Mouse (Mus musculus) gastrocnemius, postnatal 36 days (tissue): ENCODE results near the gene Mmadhc. TPM values are rescaled to one million over a fixed set of nuclear protein-coding genes. Genes with fewer than 3 reads are reported as not detected.
A peak's percentile ranks its signal among the peaks of the same experiment; 100 is the strongest.

ENCODE experiments used
- DNase-seq, 2 experiments: peaks; one replicate each; pipeline ENCODE4 v3.0.0; 2022
- intact Hi-C: fragments of 180-260 bp; cut with DNase I; formaldehyde crosslinking; loops from one replicate; pipeline ENCODE4 v1.15.1; 2025
- long read RNA-seq, 2 experiments: library from polyadenylated mRNA; stranded (forward); transcript quantifications; one replicate each; pipeline ENCODE4 v2.0.0; 2021
- total RNA-seq, 2 experiments: library from RNA; stranded (reverse); gene quantifications; 2 replicates each; pipeline ENCODE4 v1.2.3; 2021

Mmadhc gene
- 100 to 1,000 TPM; 104 TPM for total RNA-seq
- long read RNA-seq, experiment 1, transcript Mmadhc-201 (8 exons, 1,342 nt) = major isoform, 55 of 145 reads
- long read RNA-seq, experiment 1, partial matches to known transcripts = 17 of 145 reads
- long read RNA-seq, experiment 1, other reads (novel, unspliced or antisense) = 72 of 145 reads
- long read RNA-seq, experiment 2, transcript Mmadhc-201 (8 exons, 1,342 nt) = major isoform, 57 of 169 reads
- long read RNA-seq, experiment 2, transcript Mmadhc-203 (8 exons, 803 nt) = minor isoform, 6 of 169 reads
- long read RNA-seq, experiment 2, partial matches to known transcripts = 17 of 169 reads
- long read RNA-seq, experiment 2, other reads (novel, unspliced or antisense) = 89 of 169 reads

DNA sequence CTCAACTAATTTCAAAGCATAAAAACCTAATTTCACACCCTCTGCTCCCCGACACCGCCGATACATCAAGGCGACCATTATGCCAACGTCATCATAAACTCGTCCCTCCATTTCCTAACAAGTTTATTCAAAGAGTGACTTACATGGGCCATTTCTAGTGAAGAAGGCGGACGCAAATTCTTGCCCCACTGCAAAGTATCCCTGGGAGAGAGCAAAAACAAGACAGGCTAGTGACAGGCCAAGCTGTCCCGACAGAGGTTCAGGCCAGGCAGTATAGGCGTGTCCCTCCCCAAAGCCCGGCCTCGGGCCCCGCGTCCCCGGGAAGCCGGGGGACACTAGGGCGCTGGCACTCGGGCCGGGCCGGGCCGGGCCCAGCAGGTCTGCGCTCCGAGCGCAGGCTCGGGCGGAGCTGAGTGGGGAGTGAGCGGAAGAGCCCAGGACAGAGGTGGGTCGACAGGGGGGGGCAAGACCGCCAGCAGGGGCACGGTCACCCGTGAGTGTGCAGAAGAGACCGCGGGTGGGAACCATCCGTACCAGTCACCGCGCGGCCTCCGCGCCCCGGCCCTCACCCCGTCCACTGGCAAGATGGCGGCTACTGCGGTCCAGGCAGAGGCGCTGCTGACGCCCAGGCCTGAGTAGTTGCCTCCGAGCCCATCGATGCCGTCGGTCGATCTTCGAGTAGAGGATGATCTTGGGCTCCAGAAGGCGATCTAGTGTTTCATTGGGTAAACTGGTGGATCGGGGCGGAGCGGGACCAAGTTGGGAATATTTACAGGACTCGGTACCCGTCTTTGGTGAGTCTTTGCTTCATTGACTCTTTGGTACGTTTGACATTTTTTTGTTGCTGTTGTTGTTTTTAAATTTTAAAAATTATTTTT is at the start of gene Mmadhc:
Gene Mmadhc, minus strand, starts transcription at position 693 of the 878 bp plus-strand sequence.
- intact Hi-C loops = no loop called here
- peak; percentile 90 for DNase-seq

DNA sequence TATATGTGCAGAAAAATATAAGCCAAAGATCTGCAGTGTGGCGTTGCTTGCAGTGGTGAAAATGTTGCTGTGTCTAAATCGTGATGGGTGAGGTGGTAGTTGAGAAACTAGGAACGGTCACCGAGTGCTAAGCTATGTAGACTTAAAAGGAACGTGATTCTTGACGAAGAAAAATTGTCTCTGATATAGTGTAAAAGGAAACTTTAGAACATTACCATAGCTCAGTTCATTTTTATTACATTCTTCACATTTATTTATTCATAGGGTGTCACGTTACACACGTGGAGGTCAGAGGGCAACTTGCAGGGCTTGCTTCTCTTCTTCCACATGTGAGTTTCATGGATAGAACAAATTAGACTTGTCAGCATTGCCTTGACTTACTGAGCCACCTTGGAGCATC is 47.0 kb upstream of the Mmadhc start:
- intact Hi-C loops = no loop called here
- DNase-seq = no peak

DNA sequence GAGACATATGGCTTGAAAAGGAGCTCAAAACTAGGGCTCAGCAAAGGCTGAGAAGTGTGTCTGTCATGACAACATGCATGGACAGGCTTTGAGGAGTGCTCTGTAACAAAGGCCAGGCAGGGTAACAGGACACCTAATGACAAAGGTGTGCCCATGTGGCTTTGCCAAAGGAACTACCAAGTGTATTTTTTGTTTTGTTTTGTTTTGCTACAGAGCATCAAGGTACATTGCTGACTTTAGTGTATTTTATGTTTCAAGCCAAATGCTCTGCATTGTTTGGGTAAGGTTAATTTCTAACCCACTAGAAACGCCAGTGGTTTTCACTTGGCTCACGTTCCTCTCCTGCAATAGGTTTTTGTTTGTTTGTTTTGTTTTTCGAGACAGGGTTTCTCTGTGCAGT is 42.5 kb upstream of the Mmadhc start:
- intact Hi-C loops = no loop called here
- no peak for DNase-seq

DNA sequence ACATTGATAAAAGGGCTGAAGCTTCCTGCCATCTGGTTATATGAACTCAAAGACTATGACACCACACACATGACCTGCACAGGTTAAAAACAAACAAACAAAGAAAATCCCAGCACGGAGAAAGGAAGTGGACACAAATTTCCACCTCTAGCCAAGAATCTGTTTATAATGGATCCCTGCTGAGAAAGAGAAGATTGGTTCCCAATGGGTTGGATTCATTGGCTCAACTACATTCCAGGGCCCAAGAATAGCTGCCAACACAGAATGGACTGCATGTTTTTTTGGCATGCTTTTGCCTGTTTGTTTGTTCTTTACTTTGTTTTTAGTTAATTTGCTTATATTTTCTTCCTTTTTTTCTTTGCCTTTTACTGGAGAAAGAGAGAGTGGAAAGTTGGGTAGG is 41.0 kb upstream of the Mmadhc start:
- no peak for DNase-seq
- intact Hi-C loops = no loop called here

DNA sequence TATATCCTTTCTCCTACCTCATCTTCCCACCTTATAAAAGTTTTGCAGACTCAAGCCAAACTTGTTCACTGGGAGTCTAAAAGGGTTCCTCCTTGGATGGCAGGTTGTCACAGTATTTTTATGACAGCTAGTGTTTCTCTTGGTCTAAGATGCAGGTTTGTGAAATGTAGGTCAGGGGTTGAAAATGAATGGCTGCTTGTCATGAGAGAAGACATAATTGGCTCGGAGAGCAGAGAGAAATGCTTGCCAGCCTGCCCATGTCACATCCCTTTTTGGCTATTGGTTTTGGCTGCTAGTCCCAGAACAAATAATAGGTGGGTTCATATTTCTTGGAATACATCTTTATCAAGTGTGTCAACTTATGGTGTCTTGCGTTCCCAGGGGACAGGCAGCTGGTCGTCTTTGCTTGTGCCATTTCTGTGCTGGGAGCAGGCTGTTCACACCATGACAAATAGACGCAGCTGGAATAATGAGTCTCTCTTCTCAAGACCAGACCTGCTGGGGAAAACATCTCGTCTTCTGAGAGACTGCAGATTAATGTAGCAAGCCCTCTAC is 35.2 kb upstream of the Mmadhc start:
- DNase-seq = no peak
- intact Hi-C loops = no loop called here

DNA sequence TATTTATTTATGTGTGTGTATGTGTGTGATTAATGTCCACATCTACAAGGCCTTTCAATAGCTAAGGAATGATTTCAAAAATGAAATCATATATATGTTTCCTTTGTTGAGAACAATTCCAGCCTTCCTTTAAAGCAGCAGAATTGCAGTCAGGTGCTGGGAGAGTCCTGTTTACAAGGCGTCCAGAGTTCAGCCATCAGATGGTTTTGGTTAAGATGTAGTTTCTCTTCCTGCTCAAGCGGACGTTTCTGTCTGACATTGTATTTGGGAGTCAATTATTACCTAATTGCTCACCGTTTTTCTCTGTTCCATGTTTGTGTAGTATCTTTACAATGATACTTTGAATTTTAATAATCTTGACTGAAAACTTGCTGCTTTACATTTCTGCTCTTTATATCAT is 31.6 kb upstream of the Mmadhc start:
- no peak for DNase-seq
- intact Hi-C loops = no loop called here

DNA sequence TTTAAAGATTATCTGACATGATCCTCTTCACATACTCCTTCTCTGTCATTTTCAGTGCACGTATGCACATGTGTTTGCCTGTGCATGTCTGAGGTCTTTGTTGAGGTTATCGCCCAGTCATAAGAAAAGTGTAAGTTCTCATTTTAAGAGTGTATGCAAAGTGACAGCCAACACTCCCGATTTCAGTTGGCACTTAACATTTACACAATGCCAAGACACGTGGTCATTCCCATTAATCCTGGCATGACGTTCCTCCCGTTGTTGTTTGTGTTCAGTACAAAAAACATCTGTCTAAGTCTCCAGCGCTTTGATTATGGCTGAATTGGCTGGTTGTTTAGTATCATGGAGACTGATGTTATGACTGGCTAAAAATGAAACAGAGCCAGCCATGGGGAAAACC is 28.2 kb upstream of the Mmadhc start:
- DNase-seq = no peak
- intact Hi-C loops = no loop called here

DNA sequence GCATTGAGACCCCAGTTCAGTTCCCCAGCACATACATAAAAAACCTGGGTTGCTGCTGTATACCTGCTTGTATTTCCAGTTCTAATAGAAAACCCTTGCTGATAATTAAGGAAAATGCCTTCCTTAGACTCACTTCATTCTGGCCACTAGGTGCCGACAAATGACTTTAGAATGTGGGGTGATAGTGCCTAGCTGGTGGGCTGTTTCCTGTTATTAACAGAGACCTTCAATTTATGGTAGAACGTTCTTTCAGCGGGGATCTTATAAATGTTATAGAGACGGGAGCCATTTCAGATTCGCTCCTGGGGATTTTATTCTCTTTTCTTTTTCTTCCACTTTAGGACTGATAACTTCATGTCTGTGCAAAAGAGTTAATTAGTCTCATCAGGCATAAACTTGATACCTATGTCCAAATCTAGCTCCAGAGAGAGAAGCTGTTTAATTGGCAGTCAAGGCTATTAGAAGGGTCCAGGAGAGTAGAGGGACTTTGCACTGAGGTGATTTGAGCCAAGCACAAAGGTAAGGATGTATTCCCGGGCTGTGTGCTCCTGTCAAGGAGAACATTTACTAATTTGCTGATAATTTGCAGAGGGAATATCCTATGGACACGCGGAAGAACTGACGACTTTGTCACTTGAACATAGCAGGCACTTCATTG is 10.2 kb upstream of the Mmadhc start:
- DNase-seq = peak in 1 of 2 experiments; percentile 13

DNA sequence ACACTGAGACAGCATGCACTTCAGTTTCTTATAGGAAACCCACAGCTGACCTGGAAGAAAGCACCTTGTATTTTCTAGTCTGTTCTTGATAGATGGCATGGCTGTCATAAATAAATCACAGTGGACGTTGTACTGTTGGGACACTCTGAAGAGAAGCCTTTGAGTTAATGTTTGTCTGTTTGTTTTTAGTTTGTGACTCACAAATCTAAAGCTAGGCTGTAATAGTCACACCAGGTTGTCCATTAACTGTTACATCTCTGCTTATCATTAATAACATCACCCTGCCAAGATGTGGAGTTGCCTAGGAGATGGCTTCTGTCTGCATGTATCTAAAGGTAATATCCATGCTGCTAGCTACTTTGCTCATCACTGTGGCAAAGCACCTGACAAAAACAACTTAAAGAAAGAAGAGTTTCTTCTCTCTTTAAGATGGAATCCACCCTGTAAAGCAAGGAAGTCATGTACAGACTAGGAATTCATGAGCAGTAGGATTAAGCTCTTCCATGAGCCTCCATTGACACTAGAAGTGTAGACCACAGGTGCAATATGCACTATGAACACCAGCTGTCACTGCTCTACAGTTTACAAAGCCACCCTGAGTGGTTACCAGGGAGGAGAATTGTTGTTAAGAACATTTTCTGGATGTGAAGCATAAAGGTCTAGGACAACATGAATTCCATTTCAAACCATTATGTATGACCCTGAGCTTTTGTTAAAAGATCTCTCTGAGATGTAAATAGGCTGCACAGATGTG is 8.4 kb upstream of the Mmadhc start:
- intact Hi-C loops = loop anchor here (5.0 to 10.0 kb wide), 2 partner anchors 842 to 1530 kb away; partner anchors contain the start of gene Rnd3
- DNase-seq = no peak

More for the DNA sequence above, 10.2 kb upstream of the Mmadhc start:
- intact Hi-C loops = loop anchor here (2.0 to 10.0 kb wide), 3 partner anchors 841 to 1608 kb away; partner anchors contain the start of gene Rnd3

DNA sequence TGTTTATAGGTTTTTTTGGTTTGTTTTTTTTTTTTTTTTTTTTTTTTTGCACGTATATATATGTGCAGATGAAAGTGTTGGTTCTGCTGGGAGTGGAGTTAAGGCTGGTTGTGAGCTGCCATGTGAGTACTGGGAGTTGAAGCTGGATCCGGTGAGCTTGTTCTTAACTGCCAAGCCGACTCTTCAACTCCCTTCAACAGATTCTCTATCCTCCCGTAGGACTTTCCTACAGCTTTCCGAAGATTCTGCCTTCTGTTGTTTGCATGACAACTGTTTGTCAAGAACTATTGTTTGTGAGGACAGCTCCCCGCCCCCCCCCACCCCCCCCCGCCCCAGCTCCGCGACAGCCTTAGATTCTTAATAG is 368 bp upstream of the Mmadhc start:
- DNase-seq = no peak
- intact Hi-C loops = no loop called here

DNA sequence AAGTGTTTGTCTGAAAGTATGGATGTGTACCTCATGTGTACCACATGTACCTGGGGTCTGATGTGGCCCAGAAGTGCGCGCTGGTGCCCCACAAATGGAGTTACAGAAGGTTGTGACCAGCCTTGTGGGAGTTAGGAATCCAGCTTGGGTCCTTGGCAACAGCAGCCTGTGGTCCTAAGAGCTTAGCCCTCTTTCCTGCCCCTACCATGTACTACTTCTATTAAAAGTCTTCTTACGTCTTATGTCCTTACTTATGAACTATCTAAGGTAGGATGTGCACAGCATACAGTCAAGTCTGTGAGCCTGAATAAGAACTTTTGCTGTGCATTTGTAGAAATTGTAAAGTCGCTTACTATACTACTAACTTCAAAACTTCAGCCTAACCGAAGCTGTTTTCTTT is 1.0 kb downstream of the Mmadhc start:
- intact Hi-C loops = no loop called here

DNA sequence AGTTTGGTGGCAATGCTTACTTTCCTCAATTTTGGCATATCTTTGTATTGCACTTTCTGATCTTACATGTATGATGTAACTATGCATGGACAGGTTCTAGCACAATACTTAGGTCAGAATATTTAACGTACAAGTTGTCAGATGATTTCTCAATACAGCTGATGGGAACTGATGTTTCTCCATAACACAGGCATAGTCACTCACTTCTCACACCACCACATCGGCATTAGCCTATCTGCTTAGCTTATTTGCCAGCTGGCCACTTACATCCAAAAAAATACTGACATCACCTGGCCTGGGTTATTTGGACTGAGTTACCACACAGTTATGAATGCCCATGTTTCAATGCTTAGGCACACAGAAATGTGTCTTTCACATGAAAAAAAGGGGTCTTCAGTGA is 2.5 kb downstream of the Mmadhc start:
- intact Hi-C loops = no loop called here
- DNase-seq = no peak

More for the DNA sequence above, 1.0 kb downstream of the Mmadhc start:
- DNase-seq = no peak

DNA sequence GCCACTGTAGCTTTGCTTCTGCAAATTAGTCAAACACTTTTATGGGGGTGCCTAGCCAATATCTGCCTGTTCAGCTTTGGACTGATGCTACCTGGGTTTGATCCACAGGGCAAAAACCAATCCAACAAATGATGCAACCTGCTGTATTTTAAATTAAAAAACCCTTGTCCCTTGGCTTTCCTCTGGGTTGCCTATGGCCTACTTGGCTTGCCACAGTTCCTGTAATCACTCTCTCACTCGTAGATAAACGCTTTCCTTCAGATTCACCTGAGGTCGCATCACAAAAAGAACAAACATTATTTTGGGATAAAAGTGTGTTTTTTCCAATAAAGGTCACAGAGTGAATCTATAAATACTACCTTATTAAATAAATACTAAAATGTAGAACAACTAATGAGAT is 3.0 kb downstream of the Mmadhc start:
- intact Hi-C loops = no loop called here
- DNase-seq = no peak

DNA sequence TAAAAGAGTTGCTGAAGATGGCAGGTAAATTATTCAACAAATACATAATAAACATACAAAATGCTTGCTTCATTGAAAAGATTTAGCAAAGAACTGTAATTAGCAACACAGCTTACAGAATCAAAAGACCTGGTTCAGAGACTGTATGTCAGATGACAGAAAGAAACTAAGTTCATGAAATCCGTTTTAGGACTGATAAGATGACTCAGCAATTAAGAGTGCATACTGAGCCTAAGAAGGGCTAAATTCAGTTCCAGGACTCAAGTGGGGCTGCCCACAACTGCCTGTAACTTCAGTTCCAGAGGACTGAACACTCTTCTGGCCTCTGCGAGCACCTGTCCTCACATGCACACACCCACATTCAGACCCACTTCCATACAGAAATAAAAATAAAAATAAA is 4.7 kb downstream of the Mmadhc start:
- no peak for DNase-seq
- intact Hi-C loops = no loop called here

DNA sequence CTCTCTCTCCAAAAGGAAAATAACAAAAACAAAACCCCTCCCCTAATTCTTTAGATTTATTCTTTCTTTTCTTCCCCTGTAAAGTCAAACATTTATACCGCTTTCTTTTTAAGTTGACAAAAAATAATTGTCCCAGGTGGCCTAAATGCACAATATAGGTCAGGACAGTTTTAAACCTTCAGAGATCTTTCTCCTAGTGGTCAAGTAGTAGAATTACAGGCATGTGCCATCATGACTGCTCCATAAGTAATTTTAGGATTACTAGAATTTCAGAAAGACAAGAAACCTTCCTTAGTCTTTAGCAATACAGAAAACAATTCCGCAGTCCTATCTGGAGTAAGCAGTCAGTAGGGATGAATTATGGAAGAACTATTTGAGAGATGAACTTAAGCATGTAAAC is 5.8 kb downstream of the Mmadhc start:
- intact Hi-C loops = no loop called here

DNA sequence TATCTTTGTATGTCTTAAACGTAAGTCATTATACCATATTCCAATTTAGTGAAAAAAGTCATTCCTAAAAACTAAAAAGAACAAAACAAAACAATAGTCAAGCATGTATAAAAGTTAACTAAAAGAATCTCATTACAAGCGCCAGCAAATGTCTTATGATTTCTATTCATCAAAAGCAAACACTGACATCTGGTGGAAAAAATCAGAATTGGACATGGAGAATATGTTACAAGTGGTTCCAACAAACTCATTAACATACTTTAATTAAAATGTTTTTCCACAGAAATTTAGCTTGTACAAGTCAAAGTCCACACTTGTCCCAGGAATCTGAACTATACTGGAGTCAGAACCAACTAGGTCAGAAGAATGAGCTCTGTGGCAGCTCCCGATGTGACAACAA is 11.8 kb downstream of the Mmadhc start:
- DNase-seq = no peak
- intact Hi-C loops = no loop called here

More for the DNA sequence above, 5.8 kb downstream of the Mmadhc start:
- DNase-seq = no peak

DNA sequence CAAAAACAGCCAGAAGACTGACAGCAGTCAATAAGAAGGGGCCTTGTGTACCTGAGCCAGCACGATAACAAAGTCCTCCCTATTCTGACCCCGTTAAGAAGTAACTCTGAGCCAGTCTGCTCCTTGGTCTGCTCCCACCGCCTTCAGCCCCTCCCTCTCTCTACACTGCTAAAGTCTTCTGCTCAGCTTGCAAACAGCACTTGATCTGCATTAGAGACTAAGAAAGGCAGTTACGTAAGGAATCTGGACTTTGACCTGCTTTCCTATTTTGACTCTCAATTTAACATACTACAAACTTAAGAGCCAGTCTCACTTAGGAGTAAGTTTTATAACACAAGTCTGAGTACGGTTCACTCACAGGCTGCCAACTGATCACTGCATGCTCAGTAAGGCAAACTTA is 12.6 kb downstream of the Mmadhc start:
- intact Hi-C loops = no loop called here
- no peak for DNase-seq

DNA sequence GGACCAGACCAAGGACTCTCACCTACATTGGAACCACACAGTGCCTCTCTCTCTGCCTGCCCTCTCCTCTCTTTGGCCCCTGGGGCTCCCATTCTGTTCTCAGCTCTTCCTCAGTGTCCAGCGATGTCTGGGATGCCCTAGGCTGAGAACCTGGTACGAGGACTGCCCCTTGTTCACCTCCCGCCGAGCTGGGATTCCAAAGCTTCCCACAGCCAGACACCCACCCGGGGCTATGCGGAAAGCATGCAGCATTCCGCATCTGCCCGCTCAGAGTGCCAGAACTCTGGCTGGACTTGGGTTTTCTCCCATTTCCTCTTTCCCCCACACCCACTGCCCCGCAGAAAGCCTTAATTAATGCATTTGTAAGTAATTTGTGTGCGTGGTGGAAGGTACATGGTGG is 19.9 kb downstream of the Mmadhc start:
- no peak for DNase-seq
- intact Hi-C loops = loop anchor here (10.0 kb wide), 1 partner anchor 202 kb away; no protein-coding TSS in a partner anchor

DNA sequence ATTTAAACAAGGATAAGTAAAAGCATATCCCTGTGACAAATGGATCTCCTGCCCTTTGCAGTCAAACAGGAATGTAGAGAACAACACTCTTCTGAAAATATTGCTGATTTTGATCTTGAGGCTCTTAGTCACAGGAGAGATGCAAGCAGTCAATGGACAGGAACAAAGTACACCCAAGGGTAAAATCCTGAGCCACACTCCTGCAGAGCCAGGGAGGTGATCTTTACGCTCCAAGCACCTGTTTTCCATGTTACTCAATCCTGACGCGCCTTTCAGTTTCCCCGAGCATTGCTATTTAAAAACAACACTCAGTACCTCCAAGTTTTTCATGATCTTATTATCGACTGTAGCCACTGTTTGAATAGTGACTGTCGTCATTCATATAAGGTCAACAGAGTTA is 23.2 kb downstream of the Mmadhc start:
- DNase-seq = no peak
- intact Hi-C loops = loop anchor here (2.0 to 10.0 kb wide), 2 partner anchors 199 to 507 kb away; no protein-coding TSS in a partner anchor

DNA sequence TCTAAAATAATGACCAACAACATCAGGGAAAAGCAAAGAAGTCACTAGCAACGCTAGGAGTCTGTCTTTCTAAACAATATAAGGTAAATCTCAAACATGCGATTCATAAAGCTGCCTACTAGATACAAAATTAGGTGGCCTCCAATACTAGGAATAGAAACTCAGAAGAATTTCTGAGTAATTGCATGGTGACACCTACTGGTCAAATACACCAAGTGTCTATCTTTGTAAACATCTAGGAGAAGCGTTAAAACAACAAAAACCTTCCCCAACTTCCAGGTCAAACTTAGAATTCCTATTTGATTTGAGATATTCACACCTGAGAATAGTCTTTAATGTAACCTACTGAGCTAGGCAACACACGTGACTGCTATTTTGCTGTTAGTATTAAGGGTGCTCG is 24.4 kb downstream of the Mmadhc start:
- intact Hi-C loops = loop anchor here (2.0 to 10.0 kb wide), 2 partner anchors 197 to 505 kb away; no protein-coding TSS in a partner anchor
- DNase-seq = no peak
